Mouse (Mus musculus): Measurements from ENCODE around the gene Ntn1.

GRCm38 (mm10) chr11:68440965-68441364 lies 40.3 kb upstream of the Ntn1 start:
- TF ChIP-seq CTCF (IDR thresholded peaks at IDR 0.05; ENCODE audit: low read depth, low read length), result no peak
- TF ChIP-seq POLR2A (IDR thresholded peaks at IDR 0.05; ENCODE audit: borderline replicate concordance, low read depth, low read length), result no peak

All from bone marrow macrophage, adult 2 months (primary cell).